Mouse (Mus musculus) heart, postnatal 0 days (tissue): ENCODE data around the gene Rere. TPM values are rescaled to one million over a fixed set of nuclear protein-coding genes. Genes with fewer than 3 reads are reported as not detected.
A peak's percentile ranks its signal among the peaks of the same experiment; 100 is the strongest.

Experiments used
- ATAC-seq: fragments of 200-750 bp; cut with Nextera tagmentation; 2 replicates; pipeline ENCODE4 v1.8.0; 2017; ENCODE audit warnings: low read depth, moderate number of reproducible peaks, moderate library complexity; ENCODE audit not compliant: insufficient read depth
- DNase-seq: peaks from one replicate; pipeline ENCODE4 v3.0.0-alpha.2; 2016; ENCODE audit warnings: low spot score
- H3K27ac ChIP-seq: fragments of 300-500 bp; sonication (generic); 2 replicates; pipeline ENCODE4 v1.5.1; 2014; ENCODE audit warnings: low read depth, mild to moderate bottlenecking
- H3K27me3 ChIP-seq: fragments of 300-500 bp; sonication (generic); 2 replicates; pipeline ENCODE4 v1.6.1; 2014; ENCODE audit warnings: low read length, mixed read lengths; ENCODE audit not compliant: control insufficient read depth, insufficient read depth
- H3K36me3 ChIP-seq: fragments of 300-500 bp; sonication (generic); replicated peaks from 2 replicates; pipeline ENCODE4 v1.6.1; 2014; ENCODE audit warnings: low read length, mixed read lengths; ENCODE audit not compliant: control insufficient read depth, insufficient read depth
- H3K4me1 ChIP-seq: fragments of 300-500 bp; sonication (generic); 2 replicates; pipeline ENCODE4 v1.6.1; 2014; ENCODE audit warnings: antibody characterized with exemption; ENCODE audit not compliant: control insufficient read depth, insufficient read depth
- H3K4me2 ChIP-seq: fragments of 300-500 bp; sonication (generic); 2 replicates; pipeline ENCODE4 v1.6.1; 2014; ENCODE audit warnings: low read depth, mild to moderate bottlenecking, low read length, moderate library complexity
- H3K4me3 ChIP-seq: fragments of 300-500 bp; sonication (generic); 2 replicates; pipeline ENCODE4 v1.5.1; 2014; ENCODE audit warnings: low read depth, low read length
- H3K9ac ChIP-seq: fragments of 300-500 bp; sonication (generic); replicated peaks from 2 replicates; pipeline ENCODE4 v1.6.1; 2014; ENCODE audit warnings: low read depth, low read length, mixed read lengths
- H3K9me3 ChIP-seq: fragments of 300-500 bp; sonication (generic); replicated peaks from 2 replicates; pipeline ENCODE4 v1.6.1; 2016; ENCODE audit warnings: low read length; ENCODE audit not compliant: control insufficient read depth
- CTCF ChIP-seq: IDR thresholded peaks from 2 replicates; pipeline ENCODE4 v1.5.1; 2016; ENCODE audit warnings: antibody characterized with exemption, control low read depth, low read depth
- EP300 ChIP-seq: IDR thresholded peaks from 2 replicates; pipeline ENCODE4 v1.6.1; 2016; ENCODE audit warnings: antibody characterized with exemption, low read depth
- WGBS: fragments of 180-500 bp; shearing (Covaris S2); extraction: QIAGEN DNeasy Blood & Tissue Kit; methylation state at CpG from one replicate; pipeline ENCODE4 v1.1.7; 2014; 5-methylcytosine and 5-hydroxymethylcytosine counted together
- polyA plus RNA-seq: library from polyadenylated mRNA; unstranded; fragments of >200 nt; fragmentation: Nextera tagmentation; extraction: Ambion mirVana; gene quantifications from 2 replicates; pipeline ENCODE4 v1.2.1, GENCODE M21; 2015
- total RNA-seq: library from RNA; depleted of rRNA; stranded (reverse); fragments of >200 nt; gene quantifications from 2 replicates; pipeline ENCODE4 v1.2.3, GENCODE M21; 2014; ENCODE audit warnings: low replicate concordance

The Rere gene
- total and polyA plus RNA-seq, 2 experiments from 2014 or later: 14.6 to 17.9 TPM

- H3K4me3 ChIP-seq: no peak overlapping the region
- TF ChIP-seq EP300: no peak
- no peak for TF ChIP-seq CTCF
- WGBS: 15% methylated on average over 8 of the region's 8 CpGs
- no peak overlapping the region for H3K4me2 ChIP-seq
- ATAC-seq: no peak
- peak overlapping the region; percentile 28 for H3K27ac ChIP-seq
- DNase-seq: no peak
- H3K4me1 ChIP-seq: peaks cover 19% of the 10 kb centered on the region
- no peaks in the 10 kb centered on the region for H3K36me3 ChIP-seq
- H3K9me3 ChIP-seq: no peaks in the 10 kb centered on the region
- no peaks in the 10 kb centered on the region for H3K27me3 ChIP-seq
- 0 out of 2 replicates have a peak overlapping the region, but pooled peaks have one; percentile 26 for H3K9ac ChIP-seq
Measured at GRCm38 (mm10) chr4:150361986-150362691, 80.7 kb downstream of the Rere start.

- Histone ChIP-seq H3K4me3 (no peak overlapping the region), H3K36me3 (no peaks in the 10 kb centered on the region), H3K9ac (no peak overlapping the region), H3K27ac (0 out of 2 replicates have a peak overlapping the region, but pooled peaks have one; percentile 16), H3K4me2 (no peak overlapping the region), H3K27me3 (no peaks in the 10 kb centered on the region), H3K9me3 (no peaks in the 10 kb centered on the region), H3K4me1 (peaks cover 19% of the 10 kb centered on the region)
- WGBS: 37% methylated on average over 5 of the region's 5 CpGs
- TF ChIP-seq EP300 (no peak), CTCF (no peak)
- ATAC-seq (no peak), DNase-seq (no peak)
Measured at GRCm38 (mm10) chr4:150362858-150363257, 81.4 kb downstream of the Rere start.

GRCm38 (mm10) chr4:150364786-150365185, 83.3 kb downstream of the Rere start:
- Histone ChIP-seq H3K4me2 (no peak overlapping the region), H3K4me1 (peaks cover 19% of the 10 kb centered on the region), H3K9ac (no peak overlapping the region), H3K27me3 (no peaks in the 10 kb centered on the region), H3K9me3 (no peaks in the 10 kb centered on the region), H3K27ac (no peak overlapping the region), H3K36me3 (no peaks in the 10 kb centered on the region), H3K4me3 (no peak overlapping the region)
- DNase-seq (no peak), ATAC-seq (no peak)
- WGBS: 83% methylated on average over 2 of the region's 2 CpGs
- no peak for TF ChIP-seq CTCF

- DNase-seq (peak; percentile 89), ATAC-seq (peak; percentile 84)
- no peaks in the 10 kb centered on the region for H3K9me3 ChIP-seq
- peak overlapping the region; percentile 69 for H3K27ac ChIP-seq
- no peaks in the 10 kb centered on the region for H3K27me3 ChIP-seq
- no peak overlapping the region for H3K4me3 ChIP-seq
- peaks cover 18% of the 10 kb centered on the region for H3K4me1 ChIP-seq
- peak overlapping the region; percentile 20 for H3K4me2 ChIP-seq
- TF ChIP-seq EP300 (peak; percentile 43; the same call in 1 of the 2 replicates), CTCF (peak; percentile 49)
- H3K36me3 ChIP-seq: no peaks in the 10 kb centered on the region
- 20% methylated on average over 6 of the region's 6 CpGs for WGBS
- H3K9ac ChIP-seq: no peak overlapping the region
Measured at GRCm38 (mm10) chr4:150366510-150367208, 85.2 kb downstream of the Rere start.

- TF ChIP-seq CTCF (no peak), EP300 (peak; percentile 56; the same call in 1 of the 2 replicates)
- no peaks in the 10 kb centered on the region for H3K27me3 ChIP-seq
- H3K9ac ChIP-seq: peak overlapping the region; percentile 65
- H3K36me3 ChIP-seq: no peaks in the 10 kb centered on the region
- H3K4me2 ChIP-seq: peak overlapping the region; percentile 96
- H3K4me3 ChIP-seq: peak overlapping the region; percentile 59
- H3K4me1 ChIP-seq: peaks cover 39% of the 10 kb centered on the region
- peak overlapping the region; percentile 83 for H3K27ac ChIP-seq
- DNase-seq: peak; percentile 75
- no peaks in the 10 kb centered on the region for H3K9me3 ChIP-seq
- peak; percentile 88 for ATAC-seq
- under 1% methylated on average over 54 of the region's 58 CpGs for WGBS
Measured at GRCm38 (mm10) chr4:150371580-150372380, 90.3 kb downstream of the Rere start.
